Mouse (Mus musculus) kidney, embryonic 14.5 days (tissue): ENCODE measurements at regions not wholly inside any gene's neighbourhood (a gene's known extent, or its start where the extent isn't known, plus 50 kb on each side); places are given as distances from the start of the nearest gene placed in this dataset.

Experiments
- ATAC-seq: fragments of 200-750 bp; cut with Nextera tagmentation; 2 replicates; pipeline ENCODE4 v1.8.0; 2017; ENCODE audit warnings: moderate number of reproducible peaks, mild to moderate bottlenecking, moderate TSS enrichment, moderate library complexity; ENCODE audit not compliant: low FRiP score, low TSS enrichment
- H3K27ac ChIP-seq: fragments of 300-500 bp; sonication (generic); 2 replicates; pipeline ENCODE4 v1.5.1; 2014; ENCODE audit warnings: low read depth, mild to moderate bottlenecking, low read length, moderate library complexity, mixed read lengths
- H3K27me3 ChIP-seq: fragments of 300-500 bp; sonication (generic); 2 replicates; pipeline ENCODE4 v1.6.1; 2014; ENCODE audit warnings: mild to moderate bottlenecking, low read length; ENCODE audit not compliant: control insufficient read depth, insufficient read depth
- H3K36me3 ChIP-seq: fragments of 300-500 bp; sonication (generic); 2 replicates; pipeline ENCODE4 v1.6.1; 2014; ENCODE audit warnings: low read length, mixed read lengths; ENCODE audit not compliant: control insufficient read depth, insufficient read depth
- H3K4me1 ChIP-seq: fragments of 300-500 bp; sonication (generic); 2 replicates; pipeline ENCODE4 v1.6.1; 2014; ENCODE audit warnings: low read length, mixed read lengths; ENCODE audit not compliant: control insufficient read depth, insufficient read depth
- H3K4me2 ChIP-seq: fragments of 300-500 bp; sonication (generic); replicated peaks from 2 replicates; pipeline ENCODE4 v1.6.1; 2014; ENCODE audit warnings: low read depth, mild to moderate bottlenecking, low read length
- H3K4me3 ChIP-seq: fragments of 300-500 bp; sonication (generic); 2 replicates; pipeline ENCODE4 v1.5.1; 2014; ENCODE audit warnings: mild to moderate bottlenecking, low read length
- H3K9ac ChIP-seq: fragments of 300-500 bp; sonication (generic); 2 replicates; pipeline ENCODE4 v1.6.1; 2014; ENCODE audit warnings: low read depth, mild to moderate bottlenecking, low read length, moderate library complexity
- H3K9me3 ChIP-seq: fragments of 300-500 bp; sonication (generic); 2 replicates; pipeline ENCODE4 v1.6.1; 2016; ENCODE audit warnings: low read length; ENCODE audit not compliant: control insufficient read depth
- WGBS: fragments of 180-500 bp; shearing (Covaris S2); extraction: QIAGEN DNeasy Blood & Tissue Kit; methylation state at CpG from one replicate; pipeline ENCODE4 v1.1.7; 2014; 5-methylcytosine and 5-hydroxymethylcytosine counted together

DNA sequence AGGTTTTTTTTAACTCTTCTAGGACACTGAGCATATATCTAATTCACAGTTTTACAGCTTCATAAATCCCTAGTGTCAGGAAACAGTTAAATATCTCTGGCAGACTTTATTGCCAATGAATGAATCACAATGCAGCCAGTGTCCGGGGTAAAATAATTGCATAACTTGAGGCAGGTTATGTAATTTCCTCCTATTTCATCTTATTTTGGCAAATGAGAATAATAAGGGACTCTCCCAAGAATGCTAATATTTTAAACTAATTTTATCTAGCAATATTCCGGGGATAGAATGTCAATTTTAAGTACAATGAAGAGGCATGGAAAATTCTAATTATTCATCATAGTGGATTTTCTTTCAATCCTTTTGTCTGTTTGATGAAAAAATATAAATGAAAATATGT lies 2740.6 kb downstream of the Gm37988 start:
- Histone ChIP-seq H3K27ac (no peak overlapping the region), H3K4me1 (no peaks in the 10 kb centered on the region), H3K9me3 (no peaks in the 10 kb centered on the region), H3K9ac (no peak overlapping the region), H3K36me3 (no peaks in the 10 kb centered on the region), H3K4me3 (no peak overlapping the region), H3K4me2 (no peak overlapping the region), H3K27me3 (no peaks in the 10 kb centered on the region)
- 43% methylated on average over 2 of the region's 2 CpGs for WGBS
- ATAC-seq, result no peak

DNA sequence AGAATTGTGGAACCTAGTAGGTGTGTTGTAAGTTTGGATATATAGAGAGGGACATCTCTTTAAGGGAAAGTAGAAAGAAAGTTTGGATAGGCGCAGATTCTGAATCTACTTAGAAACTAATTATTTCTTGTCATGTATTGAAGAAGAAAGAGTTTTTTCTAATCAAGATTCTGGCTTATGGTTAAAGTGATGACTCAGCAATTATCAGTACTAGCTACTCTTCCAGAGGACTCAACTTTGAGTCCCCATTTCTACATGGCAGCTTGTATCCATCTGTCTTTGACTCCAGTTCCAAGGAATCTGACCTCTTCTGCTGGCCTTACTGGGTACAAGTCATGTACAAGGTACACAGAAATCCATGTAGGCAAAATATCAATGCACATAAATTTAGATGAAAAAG lies 2767.1 kb downstream of the Gm37988 start:
- no peaks in the 10 kb centered on the region for H3K36me3 ChIP-seq
- H3K4me1 ChIP-seq, result no peaks in the 10 kb centered on the region
- H3K27me3 ChIP-seq, result no peaks in the 10 kb centered on the region
- no peak for ATAC-seq
- H3K9ac ChIP-seq, result no peak overlapping the region
- no peak overlapping the region for H3K27ac ChIP-seq
- H3K4me3 ChIP-seq, result no peak overlapping the region
- WGBS, result 100% methylated on average over 1 of the region's 1 CpGs
- no peaks in the 10 kb centered on the region for H3K9me3 ChIP-seq
- H3K4me2 ChIP-seq, result no peak overlapping the region

DNA sequence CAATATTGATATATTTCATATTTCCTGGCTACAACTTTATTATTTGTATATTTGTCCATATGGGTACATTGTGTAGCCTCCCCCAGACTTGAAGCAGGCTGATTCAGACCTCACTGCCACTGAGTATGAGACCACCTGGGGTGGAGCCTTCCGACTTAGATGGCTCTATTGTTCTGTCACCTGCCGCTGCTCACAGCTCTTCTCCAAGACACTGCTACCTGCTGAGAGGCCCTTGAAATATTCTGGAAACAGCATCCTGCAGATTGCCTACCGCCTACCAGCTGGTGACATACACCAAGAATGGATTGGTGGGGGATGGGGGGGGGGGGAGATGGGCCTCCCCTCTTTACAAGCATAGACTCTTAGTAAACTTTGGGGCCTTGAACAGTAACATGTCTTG lies 2778.7 kb downstream of the Gm37988 start:
- H3K4me3 ChIP-seq, result no peak overlapping the region
- H3K27ac ChIP-seq, result no peak overlapping the region
- H3K36me3 ChIP-seq, result no peaks in the 10 kb centered on the region
- H3K9ac ChIP-seq, result no peak overlapping the region
- H3K4me2 ChIP-seq, result no peak overlapping the region
- no peaks in the 10 kb centered on the region for H3K4me1 ChIP-seq
- ATAC-seq, result no peak
- H3K27me3 ChIP-seq, result no peaks in the 10 kb centered on the region
- H3K9me3 ChIP-seq, result no peaks in the 10 kb centered on the region
- WGBS, result 57% methylated on average over 3 of the region's 3 CpGs

DNA sequence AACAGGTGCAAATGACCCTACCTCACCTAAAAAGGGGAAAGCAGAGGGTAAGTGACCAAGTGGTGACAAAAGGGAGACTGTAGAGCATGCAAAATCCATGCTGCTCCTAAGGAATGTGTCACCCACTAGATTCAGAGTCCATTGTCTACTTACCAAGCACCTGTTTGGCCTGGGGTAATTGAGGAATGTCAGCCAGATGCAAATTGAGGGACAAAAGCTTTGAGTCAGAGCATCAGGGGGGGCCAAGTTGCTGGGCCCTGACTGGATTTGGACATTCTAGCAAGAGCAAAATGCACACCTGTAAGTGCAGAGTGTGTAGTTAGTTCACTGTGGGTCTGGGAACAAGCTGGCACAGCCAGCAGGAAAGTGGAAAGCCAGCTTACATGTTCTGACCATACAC lies 2783.6 kb downstream of the Gm37988 start:
- H3K9ac ChIP-seq, result no peak overlapping the region
- no peak overlapping the region for H3K4me3 ChIP-seq
- H3K4me1 ChIP-seq, result no peaks in the 10 kb centered on the region
- no peaks in the 10 kb centered on the region for H3K36me3 ChIP-seq
- no peaks in the 10 kb centered on the region for H3K9me3 ChIP-seq
- H3K27ac ChIP-seq, result no peak overlapping the region
- no peak overlapping the region for H3K4me2 ChIP-seq
- no peaks in the 10 kb centered on the region for H3K27me3 ChIP-seq
- ATAC-seq, result no peak
